Mouse (Mus musculus): ENCODE data around the gene Palm.

The Palm gene

DNA sequence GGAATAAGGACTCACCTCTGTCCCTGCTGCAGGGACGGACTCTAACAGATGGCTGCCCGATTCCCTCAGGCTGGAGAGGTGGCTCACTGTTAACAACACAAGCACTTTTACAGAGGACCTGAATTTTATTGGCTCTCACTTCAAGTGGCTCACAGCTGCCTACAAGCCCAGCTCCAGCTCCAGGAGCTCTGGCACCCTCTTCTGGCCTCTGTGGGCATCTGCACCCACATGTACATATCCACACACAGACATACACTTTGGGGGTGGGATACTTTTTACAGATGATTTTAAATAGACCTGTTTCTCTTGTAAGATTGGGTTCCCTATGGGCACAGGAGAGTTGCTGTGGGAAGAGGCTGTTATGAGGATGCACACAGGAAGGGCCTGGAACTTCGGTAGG lies 21.1 kb upstream of the Palm start:
- DNase-seq (ENCODE audit: low read depth, low spot score), result no peak

DNA sequence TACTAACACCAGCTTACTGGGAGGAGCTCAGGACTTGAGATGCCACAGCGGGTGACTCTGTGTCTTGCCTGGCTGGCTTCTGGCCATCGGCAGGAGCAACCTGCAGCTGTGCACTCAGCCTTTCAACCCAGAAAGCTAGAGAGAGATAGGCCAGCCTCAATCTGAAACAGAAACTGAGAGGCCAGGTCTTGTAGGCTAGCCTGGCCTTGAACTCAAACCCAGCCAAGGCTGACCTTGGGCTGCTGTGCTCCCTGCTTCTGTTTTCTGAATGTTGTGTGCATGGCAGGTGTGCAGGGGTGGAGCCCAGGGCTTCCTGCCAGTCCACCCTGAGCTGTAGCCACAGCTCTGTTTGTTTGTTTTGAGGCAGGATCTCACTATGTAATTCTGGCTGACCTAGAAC lies 20.2 kb upstream of the Palm start:
- DNase-seq (ENCODE audit: low read depth, low spot score), result no peak

DNA sequence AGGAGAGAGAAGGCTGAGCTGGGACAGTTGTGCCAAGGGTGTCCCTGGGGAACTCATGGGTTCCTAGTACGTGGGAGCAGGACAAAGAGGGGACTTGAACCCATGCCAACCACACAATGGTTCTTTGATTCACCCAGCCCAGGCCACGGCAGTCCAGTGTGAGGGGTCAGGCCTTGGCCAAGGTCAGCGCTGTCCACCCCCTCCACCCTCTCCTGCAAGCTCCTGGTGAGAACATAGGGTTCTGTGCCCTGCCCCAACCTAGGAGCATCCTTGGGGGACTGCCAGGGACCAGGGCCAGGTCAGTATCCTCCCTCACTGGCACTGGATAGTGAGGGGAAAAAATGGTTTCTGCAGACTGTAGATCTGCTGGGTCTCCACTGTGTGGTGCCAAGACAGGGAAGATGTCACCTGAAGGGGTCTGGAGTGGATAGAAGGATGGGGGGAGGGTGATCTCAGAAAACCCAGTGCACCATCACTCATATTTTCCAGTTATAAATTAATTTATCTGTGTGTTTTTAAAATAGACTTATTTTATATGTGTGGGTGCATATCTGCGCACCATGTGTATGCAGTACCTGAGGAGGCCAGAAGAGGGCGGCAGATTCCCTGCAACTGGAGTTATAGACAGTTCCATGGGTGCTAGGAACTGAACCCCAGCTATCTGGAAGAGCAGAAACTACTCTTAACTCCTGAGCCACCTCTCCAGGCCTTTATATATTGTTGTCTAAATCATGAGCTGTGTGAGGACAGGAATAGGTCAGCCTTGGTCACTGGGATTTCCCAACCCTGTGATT lies 18.7 kb upstream of the Palm start:
- no peak for DNase-seq (ENCODE audit: low read depth, low spot score)

DNA sequence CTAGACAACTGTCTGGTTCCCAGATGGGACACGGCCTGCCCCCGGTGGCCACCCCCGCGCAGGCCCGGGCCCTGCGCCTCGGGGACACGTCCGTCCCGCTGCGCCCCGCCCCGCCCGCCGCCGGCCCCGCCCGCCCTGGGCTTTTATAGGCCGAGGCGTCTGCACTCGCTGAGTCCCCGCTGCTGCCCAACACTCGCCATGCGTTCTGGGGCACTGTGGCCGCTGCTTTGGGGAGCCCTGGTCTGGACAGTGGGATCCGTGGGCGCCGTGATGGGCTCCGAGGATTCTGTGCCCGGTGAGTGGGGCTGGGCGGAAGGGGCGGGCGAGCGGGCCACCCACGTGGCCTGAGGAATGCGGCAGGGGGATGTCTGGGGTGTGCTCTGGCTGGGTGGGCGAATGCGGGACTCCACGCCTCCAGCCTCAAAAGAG lies 16.3 kb upstream of the Palm start, which contains the start of gene Fstl3:
Gene Fstl3, plus strand, starts transcription at position 170 of the 429 bp plus-strand sequence.
- no peak for DNase-seq (ENCODE audit: low read depth, low spot score)

DNA sequence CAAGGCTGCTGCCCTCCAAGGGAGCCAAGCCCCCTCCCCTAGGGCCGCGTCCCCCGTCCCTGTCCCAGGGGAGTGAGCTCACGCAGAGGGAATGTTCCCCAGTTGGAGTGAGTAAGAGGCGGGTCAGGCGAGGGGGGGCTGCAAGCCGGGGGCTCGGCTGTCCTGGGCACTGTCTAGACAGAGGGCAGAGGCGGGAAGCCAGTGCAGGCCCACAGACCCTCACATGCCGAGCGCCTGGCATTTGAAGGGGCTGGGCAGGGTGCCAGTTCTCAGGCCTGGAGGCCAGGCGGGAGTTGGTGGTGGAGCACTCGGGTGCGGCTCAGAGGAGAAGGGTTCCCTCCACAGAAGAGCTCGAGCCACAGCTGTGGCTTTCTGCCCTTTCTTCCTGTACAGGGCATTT lies 15.4 kb upstream of the Palm start:
- DNase-seq (ENCODE audit: low read depth, low spot score), result no peak

DNA sequence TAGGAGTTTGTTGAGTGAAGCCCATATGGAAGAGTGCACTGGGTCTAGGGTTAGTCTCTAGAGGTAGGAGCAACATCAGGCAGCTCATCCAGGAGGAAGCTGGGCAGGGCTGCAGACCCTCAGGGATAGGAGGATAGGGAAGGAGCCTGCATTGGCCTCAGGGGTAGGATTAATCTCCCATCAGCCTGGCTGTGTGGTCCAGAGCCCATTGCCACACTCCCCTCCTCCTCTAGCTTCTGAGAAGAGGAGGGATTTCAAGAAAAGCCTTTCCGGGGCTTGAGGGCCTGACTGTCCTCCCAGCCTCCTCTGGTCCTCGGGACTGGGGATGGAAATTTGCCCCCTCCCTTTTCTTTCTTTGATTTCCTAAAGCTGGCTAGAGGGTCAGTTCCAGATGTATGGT lies 14.2 kb upstream of the Palm start:
- DNase-seq (ENCODE audit: low read depth, low spot score), result no peak

DNA sequence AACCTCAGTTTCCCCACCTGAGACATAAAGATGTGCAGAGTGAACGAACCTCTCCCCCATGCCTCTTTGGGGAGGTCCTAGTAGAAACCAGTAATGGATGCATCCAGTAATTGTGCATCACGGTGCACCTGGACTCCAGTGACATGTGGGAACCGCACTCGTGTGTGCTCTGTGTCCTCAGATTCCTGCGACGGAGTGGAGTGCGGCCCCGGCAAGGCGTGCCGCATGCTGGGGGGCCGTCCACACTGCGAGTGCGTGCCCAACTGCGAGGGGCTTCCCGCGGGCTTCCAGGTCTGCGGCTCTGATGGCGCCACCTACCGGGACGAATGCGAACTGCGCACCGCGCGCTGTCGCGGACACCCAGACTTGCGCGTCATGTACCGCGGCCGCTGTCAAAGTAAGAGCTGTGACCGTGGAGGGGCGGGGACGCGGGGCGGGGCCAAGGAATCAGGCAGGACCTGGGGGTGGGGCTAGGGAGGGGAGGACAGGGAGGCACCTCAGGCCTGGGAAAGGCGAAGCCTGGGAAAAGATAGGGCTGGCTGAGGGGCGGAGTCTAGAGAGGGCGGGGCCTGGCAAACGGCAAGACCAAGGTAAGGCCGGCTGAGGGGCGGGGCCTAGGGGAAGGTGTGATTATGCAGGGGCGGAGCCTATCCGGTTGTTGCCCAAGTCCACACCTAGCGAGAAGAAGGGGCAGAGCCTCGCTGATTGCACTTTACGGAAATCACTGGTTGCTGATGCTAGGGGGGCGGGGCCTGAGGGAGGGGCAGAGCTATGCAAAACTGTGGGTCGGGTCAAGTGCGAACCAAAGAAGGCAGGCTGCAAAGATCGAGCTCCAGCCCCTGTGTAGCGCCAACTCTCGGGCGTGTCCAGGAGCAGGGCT lies 13.3 kb upstream of the Palm start:
- DNase-seq (ENCODE audit: low read depth, low spot score), result peak; percentile 98

DNA sequence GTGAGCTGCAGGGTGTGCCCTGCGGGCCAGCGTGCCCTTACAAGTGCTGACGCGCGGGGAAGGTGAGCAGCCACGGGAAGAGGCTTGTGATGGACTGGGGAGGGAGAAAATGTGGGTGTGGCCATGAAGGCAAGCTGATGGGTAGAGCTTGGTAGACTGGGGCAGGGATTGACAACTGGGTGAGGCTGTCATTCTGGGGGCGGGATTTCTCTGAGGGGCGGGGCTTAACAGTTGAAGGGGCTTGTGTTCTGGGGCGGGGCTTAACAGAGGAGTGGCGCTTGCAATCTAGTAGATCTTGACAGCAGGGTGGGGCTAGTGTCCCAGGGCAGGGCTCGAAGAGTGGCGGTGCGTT lies 12.7 kb upstream of the Palm start:
- no peak for DNase-seq (ENCODE audit: low read depth, low spot score)

DNA sequence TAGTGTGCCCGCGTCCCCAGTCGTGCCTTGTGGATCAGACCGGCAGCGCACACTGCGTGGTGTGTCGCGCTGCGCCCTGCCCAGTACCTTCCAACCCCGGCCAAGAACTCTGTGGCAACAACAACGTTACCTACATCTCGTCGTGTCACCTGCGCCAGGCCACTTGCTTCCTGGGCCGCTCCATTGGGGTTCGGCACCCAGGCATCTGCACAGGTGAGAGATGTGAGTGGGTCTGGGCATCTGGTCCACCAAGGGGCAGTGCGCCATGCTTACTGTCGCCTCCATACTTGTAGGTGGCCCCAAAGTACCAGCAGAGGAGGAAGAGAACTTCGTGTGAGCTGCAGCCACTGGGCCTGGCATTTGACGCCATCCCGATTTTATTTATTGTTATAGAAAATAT lies 12.2 kb upstream of the Palm start:
- no peak for DNase-seq (ENCODE audit: low read depth, low spot score)

DNA sequence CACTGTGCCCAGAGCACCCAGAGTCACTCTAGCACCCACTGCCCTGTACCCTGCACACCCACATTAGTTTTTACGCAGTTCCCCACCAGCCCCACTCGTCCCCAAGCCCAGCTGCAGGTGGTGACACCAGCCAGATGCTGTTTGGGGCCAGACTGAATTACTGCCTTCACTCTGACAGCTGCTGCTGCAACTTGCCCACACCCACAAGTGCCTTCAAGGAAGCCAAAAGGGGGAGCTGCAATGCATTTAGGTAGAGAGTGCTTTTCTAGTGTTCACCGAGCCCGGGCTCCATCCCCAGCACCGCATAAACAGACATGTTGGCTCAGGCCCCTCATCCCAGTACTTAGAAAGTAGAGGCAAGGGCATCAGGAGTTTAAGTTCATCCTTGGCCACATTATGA lies 11.4 kb upstream of the Palm start:
- DNase-seq (ENCODE audit: low read depth, low spot score), result no peak

DNA sequence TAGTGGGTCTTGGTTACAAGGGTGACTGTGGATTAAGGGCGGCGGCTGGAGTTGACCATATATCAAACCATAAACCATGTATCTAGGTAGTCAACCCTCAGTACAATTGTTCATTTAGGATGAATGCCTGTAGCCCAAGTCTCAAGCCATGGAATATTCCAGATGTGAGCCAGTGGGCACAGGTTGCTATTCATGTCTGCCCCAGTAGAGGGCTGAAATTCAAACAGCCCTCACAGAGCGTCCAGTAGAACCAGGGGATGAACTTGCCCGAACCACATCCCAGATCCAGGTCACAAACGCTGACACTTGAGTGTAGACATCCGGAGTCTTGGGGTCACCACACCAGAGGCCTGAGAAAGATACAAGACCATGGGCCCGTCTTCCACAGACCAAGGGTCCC lies 10.3 kb upstream of the Palm start:
- no peak for DNase-seq (ENCODE audit: low read depth, low spot score)

DNA sequence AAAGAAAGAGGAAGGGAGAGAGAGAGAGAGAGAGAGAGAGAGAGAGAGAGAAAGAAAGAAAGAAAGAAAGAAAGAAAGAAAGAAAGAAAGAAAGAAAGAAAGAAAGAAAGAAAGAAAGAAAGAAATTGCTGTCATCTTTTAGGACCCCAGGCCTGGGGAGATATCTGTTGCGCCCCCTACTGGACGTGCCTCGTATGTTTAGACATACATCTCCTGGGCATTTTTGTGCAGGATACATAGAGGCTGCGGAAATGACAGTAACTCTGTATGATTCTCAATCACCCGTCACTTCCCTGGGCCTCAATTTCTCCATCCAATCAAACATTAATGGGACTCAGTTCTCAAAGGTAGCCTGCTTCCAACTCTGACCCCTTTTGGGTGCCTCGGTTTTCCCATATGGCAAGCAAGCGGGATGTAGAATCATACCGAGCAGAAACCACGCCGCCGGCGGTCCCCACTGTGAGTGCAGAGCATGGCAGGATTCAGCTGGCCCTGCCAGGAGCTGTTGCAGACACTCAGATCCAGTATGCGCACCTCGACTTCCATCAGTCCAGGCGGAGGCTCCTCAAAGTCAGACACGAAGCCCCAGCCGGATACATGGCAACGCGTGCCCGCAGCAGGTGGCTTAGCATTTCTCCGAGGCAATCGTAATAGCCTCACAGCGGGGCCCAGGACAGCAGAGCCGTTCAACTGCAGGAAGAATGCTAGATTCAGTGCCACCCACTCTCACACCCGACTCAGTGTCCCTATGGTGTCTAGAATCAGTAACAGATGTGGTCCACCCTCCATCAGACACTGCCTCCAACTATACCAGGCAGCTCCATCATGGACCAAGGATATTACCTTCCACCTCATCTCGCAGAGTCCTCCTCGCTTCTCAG lies 9.2 kb upstream of the Palm start:
- no peak for DNase-seq (ENCODE audit: low read depth, low spot score)

DNA sequence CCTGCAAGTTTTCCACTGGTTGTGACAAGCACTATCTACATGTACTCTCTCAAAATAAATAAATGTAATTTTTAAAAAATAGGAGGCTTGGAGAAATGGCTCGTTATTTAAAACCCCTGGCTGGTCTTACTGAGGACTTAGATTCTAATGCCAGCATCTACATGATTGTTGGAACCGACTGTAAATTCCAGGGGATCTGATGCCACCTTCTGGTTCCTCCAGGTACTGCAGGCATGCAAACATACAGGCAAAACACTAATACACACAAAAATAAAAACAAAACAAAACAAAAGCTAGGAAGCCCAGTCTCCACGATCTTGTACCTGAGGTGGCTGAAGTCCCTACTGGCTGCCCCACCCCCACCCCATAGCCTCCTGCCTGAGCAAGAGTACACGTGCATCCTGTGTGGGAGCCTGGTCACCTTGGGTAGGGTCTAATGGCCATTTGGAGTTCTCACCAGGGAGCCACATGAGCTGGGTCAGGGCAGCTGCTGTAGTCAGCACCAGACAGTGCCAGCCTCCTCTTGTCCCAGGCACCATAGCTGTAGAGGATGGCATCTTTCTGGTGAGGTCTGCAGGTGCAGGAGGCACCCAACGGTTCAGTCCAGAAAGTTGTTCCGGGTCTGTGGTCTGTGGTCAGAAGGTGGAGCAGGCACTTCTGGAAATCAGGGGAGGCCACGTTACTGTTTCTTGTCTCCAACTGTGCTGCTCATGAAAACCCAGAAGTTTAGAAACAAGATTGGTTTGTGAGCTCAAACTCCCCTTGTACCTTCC lies 4.8 kb upstream of the Palm start:
- DNase-seq (ENCODE audit: low read depth, low spot score), result no peak

DNA sequence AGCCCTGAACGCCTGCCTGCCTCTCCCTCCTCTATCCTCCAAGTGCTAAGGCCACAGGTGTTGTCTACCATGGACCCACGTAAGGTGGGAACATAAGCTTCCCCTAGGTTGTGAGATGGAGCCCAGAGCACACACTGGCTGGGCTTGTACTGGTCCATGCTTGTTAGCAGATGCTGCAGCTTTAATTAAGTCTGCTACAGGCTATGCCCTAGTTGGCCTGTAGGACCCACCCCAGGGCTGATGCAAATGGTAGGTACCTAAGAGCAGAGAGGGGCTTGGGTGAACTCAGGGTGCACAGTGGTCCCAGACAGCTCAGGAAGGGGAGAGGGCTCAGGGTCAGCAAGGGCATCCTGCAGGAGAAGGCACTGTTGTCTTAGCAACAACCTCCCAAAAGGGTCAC lies 3.8 kb upstream of the Palm start:
- no peak for DNase-seq (ENCODE audit: low read depth, low spot score)

DNA sequence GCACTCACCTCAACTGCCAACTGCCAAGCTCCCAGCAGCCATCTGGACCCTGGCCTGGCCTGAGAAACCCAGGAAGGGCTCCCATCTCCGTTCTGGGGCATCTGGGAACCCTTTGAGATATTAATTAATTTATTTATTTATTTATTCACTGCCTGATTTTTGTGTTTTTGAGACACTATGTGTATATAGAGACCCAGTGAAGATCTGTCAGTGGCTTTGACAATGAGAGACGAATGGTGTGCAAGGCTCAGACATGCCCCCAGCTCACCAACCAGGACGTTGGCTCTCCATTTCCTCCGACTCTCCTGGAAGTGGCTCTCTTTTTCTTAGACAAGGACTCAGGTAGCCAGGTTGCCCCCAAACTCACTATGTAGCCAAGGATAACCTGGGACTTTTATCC lies 2.5 kb upstream of the Palm start, which contains the start of gene Prss57:
Gene Prss57, minus strand, starts transcription at position 101 of the 400 bp plus-strand sequence.
- DNase-seq (ENCODE audit: low read depth, low spot score), result no peak

DNA sequence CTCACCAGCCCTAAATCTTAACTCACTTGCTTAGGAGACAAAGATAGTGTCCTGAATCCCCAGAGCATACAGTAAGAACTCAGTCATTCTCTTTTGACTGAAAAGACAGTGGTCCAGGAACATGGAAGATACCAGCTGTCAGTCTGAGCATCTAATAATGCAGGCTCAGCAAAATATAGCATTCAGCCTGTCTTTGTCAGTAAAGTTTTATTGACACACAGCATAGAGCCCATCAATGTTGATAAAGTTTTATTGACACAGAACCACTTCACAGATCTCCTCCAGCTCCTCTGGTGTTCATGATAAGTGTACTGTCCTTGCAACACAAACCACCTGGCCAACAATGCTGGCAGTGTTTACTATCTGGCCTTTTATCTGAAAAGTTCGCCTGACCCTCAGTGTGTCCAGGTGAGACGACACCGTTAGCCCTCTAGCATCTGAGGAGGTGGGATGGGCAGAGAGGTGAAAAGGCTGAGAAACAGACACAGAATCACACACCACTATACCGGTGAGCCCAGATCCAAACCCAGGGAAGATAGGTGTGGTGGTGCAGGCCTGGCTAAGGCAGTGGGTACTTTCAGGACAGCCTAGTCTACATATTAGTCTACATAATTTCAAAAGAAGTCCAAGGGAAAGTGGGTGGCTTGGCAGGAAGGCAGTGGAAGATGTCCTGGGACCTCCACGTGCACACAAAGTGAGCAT lies 882 bp upstream of the Palm start:
- no peak for DNase-seq (ENCODE audit: low read depth, low spot score)

DNA sequence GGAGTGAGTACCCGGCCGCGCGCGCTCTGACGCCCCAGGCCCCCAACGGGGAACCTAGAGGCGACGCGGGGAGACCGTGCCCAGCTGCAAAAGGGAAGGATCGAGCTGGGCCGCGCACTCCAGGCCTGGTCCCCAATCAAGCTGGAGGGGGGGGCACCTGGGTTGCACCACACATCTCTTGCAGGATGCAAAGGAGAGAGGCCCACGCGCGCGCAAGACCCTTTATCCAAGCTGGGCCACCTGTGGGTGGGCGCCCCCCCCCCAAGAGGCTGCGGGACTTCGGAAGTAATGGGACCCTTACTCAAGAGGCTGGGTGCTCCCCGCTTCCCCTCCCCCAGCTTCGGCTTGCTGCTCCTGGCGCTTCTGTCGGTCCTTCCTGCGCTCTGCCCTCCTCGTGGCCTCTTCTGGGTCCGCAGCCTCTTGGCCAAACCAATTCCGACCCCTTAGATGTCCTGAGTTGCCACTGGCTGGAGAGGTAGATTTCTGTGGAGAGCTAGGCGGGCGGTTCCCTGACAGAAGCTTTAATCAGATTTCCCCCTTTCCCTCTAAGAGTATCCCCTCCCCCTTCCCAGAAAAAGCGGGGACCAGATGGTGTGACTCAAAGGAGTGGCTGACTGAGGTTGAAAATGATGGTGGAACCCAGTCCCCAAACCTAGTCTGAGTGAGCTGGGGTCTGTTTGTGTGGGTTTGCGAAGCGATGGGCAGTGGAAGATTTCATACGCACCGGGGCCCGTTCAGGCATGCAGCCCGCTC lies 542 bp downstream of the Palm start:
- no peak for DNase-seq (ENCODE audit: low read depth, low spot score)

DNA sequence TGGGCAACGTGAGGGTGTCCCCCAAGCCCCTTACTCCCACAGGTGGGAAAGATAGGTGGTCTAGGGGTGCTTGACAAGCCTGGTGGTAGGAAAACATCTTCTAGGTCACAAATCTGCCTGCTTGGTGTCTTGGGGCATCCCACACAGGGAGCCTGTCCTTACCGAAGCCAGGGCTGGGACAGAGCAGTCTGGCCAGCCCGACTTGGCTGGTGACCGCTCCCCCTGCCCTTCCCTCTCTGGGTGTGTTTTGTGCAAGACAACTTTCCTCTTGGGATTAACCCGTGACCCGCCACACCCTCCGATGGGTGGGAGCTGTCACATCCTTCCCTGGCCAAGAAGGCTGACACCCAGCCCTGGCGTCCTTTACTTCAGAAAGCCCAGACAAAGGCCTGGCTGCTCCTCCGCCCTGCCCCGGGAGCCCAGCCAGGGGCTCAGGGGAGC lies 1.1 kb downstream of the Palm start:
- no peak for DNase-seq (ENCODE audit: low read depth, low spot score)

DNA sequence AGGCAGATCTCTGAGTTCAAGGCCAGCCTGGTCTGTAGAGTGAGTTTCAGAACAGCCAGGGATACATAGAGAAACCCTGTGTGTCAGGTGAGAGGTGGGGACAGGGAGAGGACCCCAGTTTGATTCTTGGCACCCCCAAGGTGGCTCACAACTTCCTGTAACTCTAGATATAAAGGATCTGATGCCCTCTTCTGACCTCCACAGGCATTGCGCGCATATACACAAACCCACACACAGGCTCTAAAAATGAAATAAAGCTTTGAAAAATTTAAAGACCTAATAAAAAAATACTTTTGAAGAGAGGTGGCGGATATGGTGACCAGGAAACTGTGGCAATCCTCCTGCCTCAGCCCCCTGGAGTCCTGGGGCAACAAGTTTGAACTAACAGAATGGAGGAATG lies 2.5 kb downstream of the Palm start:
- no peak for DNase-seq (ENCODE audit: low read depth, low spot score)

DNA sequence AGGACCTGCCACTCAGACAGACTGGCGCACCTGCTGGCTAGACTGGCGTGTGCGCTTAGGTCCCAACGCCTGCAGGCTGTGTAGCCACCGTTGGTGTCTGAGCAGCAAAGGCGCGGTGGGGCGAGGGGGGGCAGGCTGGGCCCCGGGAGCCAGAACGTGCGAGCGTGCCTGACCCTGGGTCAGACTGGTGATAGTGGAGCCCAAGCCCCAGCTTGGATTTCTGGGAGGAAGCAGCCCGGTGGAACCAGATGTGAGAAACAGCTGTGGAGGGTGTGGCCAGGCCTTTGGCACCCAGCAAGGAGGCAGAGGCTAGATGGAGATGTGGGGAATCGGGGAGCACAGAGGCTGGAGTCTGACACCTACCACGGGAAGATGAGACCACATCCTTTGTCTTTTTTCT lies 4.0 kb downstream of the Palm start:
- no peak for DNase-seq (ENCODE audit: low read depth, low spot score)

Measured in WW6 (cell line).